Mouse (Mus musculus): ENCODE data around the gene Trim75.
"Not testable (repeated sequence)": the region's sequence is repeated elsewhere in the genome, so short reads cannot be mapped to it uniquely, and the experiment has no call there.

Trim75 gene

GRCm38 (mm10) chr8:64987731-64988130 is at the start of gene Trim75:
Gene Trim75, minus strand, starts transcription at chr8:64987831.
- in situ Hi-C loops (cut with MboI; ENCODE audit: low sequenced_read_pairs): no loop called here

GRCm38 (mm10) chr8:65037117-65037533 is 49.5 kb upstream of the Trim75 start, which contains the start of gene Apela:
Gene Apela, minus strand, starts transcription at chr8:65037336.
- in situ Hi-C loops (cut with MboI; ENCODE audit: low sequenced_read_pairs): no loop called here

GRCm38 (mm10) chr8:65034136-65034535 is 46.5 kb upstream of the Trim75 start:
- in situ Hi-C loops (cut with MboI; ENCODE audit: low sequenced_read_pairs): no loop called here

GRCm38 (mm10) chr8:65033056-65033455 is 45.4 kb upstream of the Trim75 start:
- in situ Hi-C loops (cut with MboI; ENCODE audit: low sequenced_read_pairs): no loop called here

GRCm38 (mm10) chr8:65032107-65032506 is 44.5 kb upstream of the Trim75 start:
- in situ Hi-C loops (cut with MboI; ENCODE audit: low sequenced_read_pairs): no loop called here

GRCm38 (mm10) chr8:65030735-65031485 is 43.3 kb upstream of the Trim75 start:
- in situ Hi-C loops (cut with MboI; ENCODE audit: low sequenced_read_pairs): no loop called here

- in situ Hi-C loops (cut with MboI; ENCODE audit: low sequenced_read_pairs): no loop called here
These were observed 42.1 kb upstream of the Trim75 start for GRCm38 (mm10) chr8:65029776-65030175.

GRCm38 (mm10) chr8:65028959-65029686 is 41.5 kb upstream of the Trim75 start:
- in situ Hi-C loops (cut with MboI; ENCODE audit: low sequenced_read_pairs): no loop called here

- in situ Hi-C loops (cut with MboI; ENCODE audit: low sequenced_read_pairs): no loop called here
These were observed 34.9 kb upstream of the Trim75 start for GRCm38 (mm10) chr8:65022485-65022884.

- in situ Hi-C loops (cut with MboI; ENCODE audit: low sequenced_read_pairs): no loop called here
These were observed 30.8 kb upstream of the Trim75 start, which contains the start of the genes Trim61 and Trim60 for GRCm38 (mm10) chr8:65018423-65018822. Gene Trim61, minus strand, starts transcription at chr8:65018523. Gene Trim60, minus strand, starts transcription at chr8:65018584.

- in situ Hi-C loops (cut with MboI; ENCODE audit: low sequenced_read_pairs): not testable (repeated sequence)
These were observed 20.0 kb upstream of the Trim75 start for GRCm38 (mm10) chr8:65007616-65008015.

- in situ Hi-C loops (cut with MboI; ENCODE audit: low sequenced_read_pairs): no loop called here
These were observed 11.3 kb upstream of the Trim75 start for GRCm38 (mm10) chr8:64998806-64999365.

GRCm38 (mm10) chr8:64983150-64983897 is 4.3 kb downstream of the Trim75 start:
- in situ Hi-C loops (cut with MboI; ENCODE audit: low sequenced_read_pairs): no loop called here

- in situ Hi-C loops (cut with MboI; ENCODE audit: low sequenced_read_pairs): no loop called here
These were observed 24.8 kb downstream of the Trim75 start for GRCm38 (mm10) chr8:64962836-64963235.

GRCm38 (mm10) chr8:64959025-64959424 is 28.6 kb downstream of the Trim75 start:
- in situ Hi-C loops (cut with MboI; ENCODE audit: low sequenced_read_pairs): no loop called here

GRCm38 (mm10) chr8:64952101-64952500 is 35.5 kb downstream of the Trim75 start:
- in situ Hi-C loops (cut with MboI; ENCODE audit: low sequenced_read_pairs): no loop called here

GRCm38 (mm10) chr8:64948371-64948770 is 39.3 kb downstream of the Trim75 start:
- in situ Hi-C loops (cut with MboI; ENCODE audit: low sequenced_read_pairs): loop anchor here (10.0 kb wide), 1 partner anchor 324 kb away; no protein-coding TSS in a partner anchor

GRCm38 (mm10) chr8:64947698-64948034 is 40.0 kb downstream of the Trim75 start:
- in situ Hi-C loops (cut with MboI; ENCODE audit: low sequenced_read_pairs): loop anchor here (10.0 kb wide), 1 partner anchor 323 kb away; no protein-coding TSS in a partner anchor

GRCm38 (mm10) chr8:64946820-64947697 is 40.6 kb downstream of the Trim75 start, which contains the start of gene Tmem192:
Gene Tmem192, plus strand, starts transcription at chr8:64947185.
- in situ Hi-C loops (cut with MboI; ENCODE audit: low sequenced_read_pairs): loop anchor here (10.0 kb wide), 1 partner anchor 322 kb away; no protein-coding TSS in a partner anchor

- in situ Hi-C loops (cut with MboI; ENCODE audit: low sequenced_read_pairs): loop anchor here (10.0 kb wide), 1 partner anchor 322 kb away; no protein-coding TSS in a partner anchor
These were observed 41.2 kb downstream of the Trim75 start for GRCm38 (mm10) chr8:64946441-64946819.
